Mouse (Mus musculus) 3T3-L1 (cell line): ENCODE data around the gene Cux1.

Source experiments
- DNase-seq: peaks from one replicate; pipeline ENCODE4 v3.0.0-alpha.2; 2015; ENCODE audit warnings: low read depth, low spot score

Cux1 gene

DNA sequence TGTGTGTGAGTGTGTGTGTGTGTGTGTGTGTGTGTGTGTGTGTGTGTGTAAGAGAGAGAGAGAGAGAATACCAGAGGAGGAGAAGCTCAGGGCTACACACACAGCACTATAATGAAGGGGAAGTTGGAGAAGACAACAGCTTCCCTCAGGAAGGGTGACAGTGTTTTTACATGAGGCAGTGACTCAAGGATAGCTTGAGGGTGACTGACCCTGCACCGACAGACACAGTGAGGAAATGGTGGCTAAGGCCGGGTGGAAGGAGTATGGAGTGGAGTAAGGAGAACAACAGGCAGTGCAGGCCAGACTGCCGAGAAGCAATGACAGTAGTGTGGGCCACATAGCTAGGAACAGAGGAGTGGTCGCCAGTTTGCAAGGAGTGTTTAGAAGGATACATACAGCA lies 137.6 kb downstream of the Cux1 start:
- no peak for DNase-seq

DNA sequence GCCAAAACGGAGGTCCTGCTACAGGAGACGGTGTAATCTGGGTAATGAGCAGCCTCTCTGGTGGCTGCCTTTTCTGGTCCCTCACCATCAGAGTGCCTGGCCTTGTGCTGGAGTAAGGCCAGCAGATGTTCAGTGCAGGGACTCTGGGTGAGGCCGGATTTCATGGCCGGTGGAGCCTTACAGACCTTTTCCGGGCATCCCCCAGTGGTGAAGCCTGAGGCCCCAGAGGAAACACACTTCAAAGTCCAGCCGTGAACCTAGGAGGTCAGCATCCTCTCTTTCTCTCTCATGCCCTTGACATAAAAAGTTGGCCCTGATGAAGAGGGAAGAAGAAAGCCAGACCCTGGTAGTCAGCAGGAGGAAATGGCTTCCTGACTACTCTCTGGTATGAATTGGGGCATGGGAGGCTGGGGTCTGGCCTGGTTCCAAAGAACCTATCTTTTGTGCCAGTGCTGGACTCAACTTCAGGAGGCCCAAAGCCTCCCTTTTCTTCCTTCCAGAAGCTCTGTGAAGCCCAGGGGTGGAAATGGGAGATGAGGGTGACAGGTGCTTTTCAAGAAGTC lies 138.7 kb downstream of the Cux1 start:
- DNase-seq = no peak

DNA sequence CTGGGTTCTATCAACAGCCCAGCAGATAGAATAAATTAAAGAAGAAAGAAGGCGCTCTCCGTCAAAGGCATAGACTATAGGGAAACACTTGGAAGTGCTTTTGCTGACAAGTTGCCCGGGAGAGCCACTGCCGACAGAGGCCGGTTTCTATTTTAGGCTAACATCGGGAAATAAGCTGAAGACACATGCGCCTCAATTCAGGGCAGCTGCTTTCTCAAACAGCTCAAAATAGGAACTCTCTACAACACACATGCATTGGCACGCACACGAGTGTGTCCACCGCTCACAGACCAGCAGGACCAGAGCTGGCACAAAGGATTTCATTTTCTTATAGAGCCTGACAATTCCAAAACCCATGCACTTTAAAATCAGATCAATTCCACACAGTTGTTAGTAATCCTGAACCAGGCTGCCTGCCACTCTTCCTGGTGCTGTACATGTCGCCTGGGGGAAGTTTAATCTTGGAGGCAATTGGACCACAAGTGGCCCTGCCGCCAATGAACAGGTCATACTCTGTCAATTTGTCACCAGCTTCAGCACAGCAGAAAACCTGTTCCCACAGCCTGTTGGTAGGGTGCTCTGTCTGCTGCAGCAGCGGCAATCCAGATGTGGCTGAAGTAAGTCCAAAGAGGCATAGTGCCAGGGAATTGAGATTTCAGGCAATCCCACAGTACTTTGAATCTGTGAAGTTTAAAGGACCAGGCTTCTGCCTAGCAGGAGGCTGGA lies 139.4 kb downstream of the Cux1 start:
- DNase-seq = peak; percentile 70

DNA sequence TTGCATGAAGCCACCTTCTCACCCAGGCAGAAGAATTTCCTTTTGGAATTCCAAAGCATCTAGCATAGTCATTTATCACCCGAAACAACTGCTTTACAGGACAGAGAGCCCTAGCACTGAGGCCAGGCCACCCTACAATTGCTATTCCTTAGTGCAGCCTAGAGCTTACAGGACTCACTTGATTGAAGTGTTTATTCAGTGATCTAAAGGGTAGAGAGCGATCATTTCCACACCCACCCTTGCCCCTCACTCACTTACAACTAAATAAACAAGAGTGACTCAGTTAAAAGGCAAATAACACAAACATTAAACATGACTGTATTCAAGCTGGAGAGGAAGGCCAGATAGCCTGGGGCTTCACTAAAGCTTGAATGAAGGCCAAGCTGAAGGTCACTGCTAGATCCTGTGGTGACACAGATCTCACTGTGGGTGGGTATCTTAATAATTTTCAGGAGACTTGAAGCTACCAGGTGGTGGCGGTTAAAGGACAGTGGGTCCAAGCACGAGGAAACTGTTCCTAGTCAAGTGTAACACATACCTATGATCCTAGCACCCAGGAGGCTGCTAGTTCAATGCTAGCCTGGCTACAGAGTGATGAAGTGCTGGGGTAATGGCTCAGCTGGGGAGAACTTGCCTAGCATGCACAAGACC lies 140.0 kb downstream of the Cux1 start:
- peak; percentile 54 for DNase-seq

DNA sequence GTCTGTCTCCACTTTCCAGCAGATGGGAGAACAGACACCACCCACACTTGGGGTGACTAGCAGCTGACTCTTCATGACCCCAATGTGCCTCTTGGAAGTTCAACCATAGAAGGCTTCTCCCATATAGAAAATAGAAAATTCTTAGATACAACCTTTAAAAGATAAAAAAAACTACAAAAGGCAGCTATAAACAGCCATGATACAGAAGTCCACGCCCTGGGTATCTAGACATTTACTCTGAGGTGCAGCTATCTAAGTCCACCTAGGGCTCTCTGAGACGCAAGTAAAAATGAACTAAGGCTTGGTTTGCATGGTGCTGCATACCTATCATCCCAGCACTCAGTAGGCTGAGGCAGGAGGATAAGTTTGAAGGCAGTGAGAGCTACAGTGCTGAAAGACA lies 144.3 kb downstream of the Cux1 start:
- no peak for DNase-seq

DNA sequence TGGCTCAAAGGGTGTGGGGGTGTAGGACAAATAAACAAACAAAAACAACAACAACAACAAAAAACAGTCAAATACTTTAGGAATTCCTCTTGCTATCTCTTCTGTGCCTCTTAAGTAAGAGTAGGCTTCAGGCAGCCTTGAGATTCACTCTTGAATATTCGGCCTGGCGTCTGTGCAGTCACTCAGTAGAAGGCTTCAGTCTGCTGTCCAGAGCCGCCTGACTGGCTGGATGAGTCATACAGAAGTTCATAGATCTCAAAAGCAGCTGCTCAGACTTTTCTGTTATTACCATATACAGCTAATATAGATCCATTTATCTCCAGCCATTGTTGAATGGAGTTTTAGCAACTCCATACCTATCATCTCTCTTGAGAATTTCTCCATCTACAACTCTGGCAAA lies 145.4 kb downstream of the Cux1 start:
- peak; percentile 58 for DNase-seq

DNA sequence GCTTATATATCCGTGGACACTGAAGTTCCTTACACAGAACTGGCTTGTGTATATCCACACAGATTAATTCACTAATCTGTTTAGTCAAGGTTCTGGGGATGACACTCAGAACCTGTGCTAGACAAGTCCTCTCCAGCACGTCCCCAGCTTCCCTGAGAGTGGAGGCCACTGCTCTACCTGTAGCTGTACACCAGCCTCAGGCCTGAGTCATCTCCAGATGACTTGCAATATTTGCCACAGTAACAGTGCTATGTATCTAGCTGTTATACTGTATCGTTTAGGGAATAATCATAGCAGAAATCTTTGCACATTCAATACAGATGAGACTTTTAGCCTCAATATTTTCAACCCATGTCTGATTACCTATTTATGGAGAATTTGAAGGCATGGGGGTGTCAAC lies 146.0 kb downstream of the Cux1 start:
- no peak for DNase-seq

DNA sequence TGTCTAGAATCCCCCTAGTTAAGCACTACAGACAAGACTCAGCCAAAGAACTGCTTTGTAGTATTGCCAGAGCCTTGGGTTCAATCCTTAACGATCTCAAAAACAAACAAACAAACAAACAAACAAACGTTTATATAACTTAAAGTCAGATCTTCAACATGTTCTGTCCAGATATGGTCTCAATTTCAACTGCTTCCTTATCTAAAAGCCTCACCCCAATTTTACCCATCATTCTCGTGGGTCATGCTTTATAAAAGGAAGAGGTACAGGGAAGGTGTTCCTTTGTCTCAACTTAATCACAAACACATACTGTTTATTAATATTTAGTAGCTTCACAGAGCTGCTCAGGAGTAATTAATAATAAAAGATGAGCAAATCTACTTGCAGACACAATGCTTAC lies 146.9 kb downstream of the Cux1 start:
- no peak for DNase-seq

DNA sequence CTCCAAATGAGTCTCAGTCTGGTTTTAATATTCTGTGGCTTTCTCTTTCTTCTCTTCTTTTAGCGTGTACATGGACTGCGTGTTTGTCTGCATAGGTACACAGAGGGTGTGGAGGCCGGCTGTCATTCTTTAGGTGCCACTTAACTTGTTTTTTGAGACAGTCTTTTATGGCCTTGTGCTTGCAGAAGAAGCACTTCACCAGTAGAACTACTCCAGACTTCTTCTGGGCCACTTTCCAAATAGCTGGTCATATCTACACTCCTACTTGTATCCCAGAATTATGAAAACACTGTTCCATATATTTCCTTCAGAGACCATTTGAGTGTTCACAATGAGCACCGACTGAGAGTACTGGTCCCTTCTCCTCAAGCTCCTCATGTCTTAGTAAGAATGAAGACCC lies 149.4 kb downstream of the Cux1 start:
- no peak for DNase-seq

DNA sequence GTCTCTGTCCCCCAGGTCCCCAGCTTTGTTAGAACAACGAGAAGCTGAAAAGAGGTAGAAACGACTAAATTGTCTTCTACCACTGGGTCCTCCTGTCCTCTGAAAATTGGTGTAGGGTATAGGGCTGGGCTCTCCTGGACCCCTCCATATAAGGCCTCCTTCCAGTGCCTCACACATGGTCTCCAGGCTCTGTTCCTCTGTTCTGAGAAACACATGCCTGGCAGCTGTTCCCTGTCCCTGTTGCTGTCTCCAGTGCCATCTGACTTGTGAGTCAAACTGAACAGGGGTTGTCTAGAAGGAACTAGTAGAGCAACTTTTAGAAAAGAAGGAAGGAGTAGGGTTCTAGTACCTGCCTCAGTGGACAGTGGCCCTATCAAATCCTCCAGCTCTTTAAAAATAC lies 152.8 kb downstream of the Cux1 start:
- DNase-seq = no peak

DNA sequence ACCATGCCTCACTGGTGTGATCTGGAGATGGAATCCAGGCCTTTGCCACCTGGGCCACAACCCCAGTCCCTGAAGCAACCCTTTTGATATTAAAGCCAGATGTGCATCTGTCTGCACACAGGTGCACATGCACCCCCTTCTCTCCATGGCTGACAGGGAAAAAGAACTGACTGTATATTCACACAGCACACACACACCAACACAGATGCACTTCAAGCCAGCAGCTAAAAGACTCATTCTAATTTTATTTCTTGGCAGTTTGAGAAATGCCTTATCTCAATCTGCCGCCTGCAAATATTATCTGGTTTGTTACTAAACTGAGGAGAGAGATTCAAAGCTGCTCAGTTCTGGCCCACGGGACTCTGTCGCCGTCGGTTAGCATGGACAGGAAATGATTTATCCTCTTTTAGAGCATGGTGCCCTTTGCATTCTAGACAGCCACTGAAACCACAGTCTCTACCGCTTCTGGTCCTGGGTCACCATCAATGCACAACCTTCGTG lies 156.6 kb downstream of the Cux1 start:
- DNase-seq = no peak

DNA sequence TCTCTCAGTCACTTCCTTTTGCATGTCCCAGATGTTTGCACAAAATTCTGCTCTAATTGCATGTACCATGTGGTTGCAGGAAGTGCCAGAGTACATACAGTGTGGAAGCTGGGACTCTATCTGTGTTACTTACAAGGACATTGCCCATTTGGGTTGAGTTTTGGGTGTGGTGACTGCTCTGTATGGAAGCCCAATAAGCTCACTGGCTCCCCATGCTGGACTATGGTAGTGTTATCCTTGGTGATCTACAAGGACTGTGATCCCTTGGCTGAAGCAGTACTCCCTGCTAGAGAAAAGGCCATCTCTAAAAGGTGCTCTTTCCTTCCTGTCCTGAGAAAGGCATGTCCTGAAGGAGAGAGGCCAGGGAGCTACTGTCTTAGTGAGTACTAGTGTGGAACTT lies 160.9 kb downstream of the Cux1 start:
- no peak for DNase-seq

DNA sequence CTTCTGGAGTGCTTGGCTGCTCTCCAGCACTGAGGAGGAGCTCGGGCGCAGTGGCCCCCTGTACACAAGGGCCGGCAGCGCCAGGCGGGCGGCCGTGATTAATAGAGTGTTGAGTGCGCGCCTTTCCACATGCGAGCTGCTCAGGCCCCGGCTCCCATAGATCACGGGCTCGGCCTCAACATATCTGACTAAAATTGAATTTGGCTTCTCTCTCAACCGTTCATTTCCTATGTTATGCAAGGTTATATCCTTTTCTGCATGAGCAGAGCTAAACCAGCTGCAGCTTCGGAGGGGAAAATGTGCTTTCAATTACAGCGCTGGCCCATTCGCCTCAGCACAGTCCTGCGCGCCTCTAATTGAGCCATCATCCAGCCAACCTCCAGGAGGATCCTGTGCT lies 163.7 kb downstream of the Cux1 start:
- peak; percentile 89 for DNase-seq

DNA sequence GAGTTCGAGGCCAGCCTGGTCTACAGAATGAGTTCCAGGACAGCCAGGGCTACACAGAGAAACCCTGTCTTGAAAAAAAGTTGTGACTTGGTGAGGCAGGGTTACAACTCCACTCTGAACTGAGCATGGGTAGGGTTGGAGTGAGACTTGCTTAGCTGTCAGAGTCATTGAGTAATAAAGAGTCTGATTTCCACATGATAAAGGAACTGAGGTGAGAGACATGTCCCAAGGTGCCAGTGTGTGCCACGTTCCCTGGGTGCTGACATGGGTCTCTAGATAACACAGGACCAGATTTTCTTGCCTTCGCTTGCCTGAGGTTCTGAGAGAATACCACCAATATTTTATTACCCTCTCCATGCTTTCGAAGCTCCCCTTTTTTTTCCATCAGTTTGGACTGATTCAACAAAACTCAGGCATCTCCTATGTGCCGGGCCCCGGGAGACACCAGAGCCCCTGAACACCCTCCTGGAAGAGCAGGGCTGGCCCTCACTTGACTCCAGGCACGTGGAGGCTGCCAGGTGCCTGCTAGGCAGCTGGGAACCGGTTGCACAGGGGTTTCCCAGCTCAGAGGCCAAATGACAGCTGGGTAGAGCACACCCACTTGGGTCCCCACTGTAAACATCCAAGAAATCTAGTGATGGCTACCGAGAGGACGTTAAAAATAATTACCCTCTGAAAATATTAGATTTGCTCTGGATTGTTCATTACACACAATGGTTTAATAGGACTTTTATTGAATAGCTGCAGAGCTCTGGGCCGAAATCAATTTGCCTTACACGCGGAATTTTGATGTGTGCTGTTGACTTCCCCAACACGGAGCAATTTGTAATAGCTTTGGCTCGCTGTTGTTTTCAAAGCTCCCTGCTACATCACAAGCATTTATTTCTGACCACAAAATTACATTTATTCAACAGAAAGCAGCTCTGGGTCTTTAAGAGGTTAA lies 164.4 kb downstream of the Cux1 start:
- DNase-seq = no peak

DNA sequence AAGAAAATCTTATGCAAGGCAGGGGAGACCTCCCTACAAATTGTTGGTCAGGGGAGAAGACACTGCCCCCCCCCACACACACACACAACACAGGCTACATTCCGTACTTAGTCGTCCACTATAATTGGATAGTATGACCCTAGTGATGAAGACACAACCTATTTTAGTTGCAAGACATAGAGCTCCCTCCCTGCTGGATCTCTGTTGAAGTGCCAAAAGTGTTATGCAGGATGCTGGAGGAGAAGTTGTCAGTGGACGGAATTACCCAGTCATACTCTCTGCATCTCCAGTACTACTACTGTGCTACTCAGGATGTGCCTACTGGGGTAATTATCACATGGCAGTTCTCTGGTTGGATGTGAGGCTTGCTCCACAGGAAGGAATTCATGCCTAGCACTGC lies 168.6 kb downstream of the Cux1 start:
- no peak for DNase-seq

DNA sequence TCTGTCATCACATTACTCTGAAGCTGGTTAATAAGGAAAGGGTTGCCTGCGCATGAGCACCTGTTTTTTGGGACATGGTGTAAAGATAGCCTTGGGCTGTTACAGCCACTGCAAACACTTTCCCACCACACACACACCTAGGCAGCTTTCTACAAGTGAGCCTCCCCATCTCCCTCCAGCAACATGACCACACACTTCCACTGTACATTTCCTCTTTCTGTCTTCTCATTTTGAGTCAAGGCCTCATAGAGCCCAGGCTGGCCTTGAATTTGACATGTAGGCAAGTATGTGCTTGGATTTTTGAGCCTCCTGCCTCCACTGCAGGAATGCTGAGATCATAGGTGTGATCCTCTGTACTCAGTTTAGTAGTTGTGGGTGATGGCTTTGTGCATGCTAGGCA lies 170.6 kb downstream of the Cux1 start:
- DNase-seq = no peak

DNA sequence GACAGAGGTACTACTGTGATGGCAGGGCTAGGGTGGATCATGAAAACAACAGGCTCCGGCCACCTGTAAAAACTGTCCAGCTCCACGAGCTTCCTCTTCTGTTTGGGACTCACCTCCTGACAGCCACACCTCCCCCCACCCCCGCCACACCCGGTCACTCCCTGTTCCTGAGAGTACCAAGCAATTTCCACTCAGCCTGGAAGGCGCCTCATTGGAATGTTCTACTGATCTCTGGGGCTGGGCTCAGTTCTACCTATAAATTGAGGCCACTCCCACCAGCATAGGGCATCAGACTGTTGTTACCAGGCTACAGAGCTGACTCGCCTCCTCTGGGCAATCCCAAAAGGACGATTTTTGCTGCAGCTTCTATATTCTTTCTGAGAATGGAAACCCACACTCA lies 171.0 kb downstream of the Cux1 start:
- peak; percentile 56 for DNase-seq

DNA sequence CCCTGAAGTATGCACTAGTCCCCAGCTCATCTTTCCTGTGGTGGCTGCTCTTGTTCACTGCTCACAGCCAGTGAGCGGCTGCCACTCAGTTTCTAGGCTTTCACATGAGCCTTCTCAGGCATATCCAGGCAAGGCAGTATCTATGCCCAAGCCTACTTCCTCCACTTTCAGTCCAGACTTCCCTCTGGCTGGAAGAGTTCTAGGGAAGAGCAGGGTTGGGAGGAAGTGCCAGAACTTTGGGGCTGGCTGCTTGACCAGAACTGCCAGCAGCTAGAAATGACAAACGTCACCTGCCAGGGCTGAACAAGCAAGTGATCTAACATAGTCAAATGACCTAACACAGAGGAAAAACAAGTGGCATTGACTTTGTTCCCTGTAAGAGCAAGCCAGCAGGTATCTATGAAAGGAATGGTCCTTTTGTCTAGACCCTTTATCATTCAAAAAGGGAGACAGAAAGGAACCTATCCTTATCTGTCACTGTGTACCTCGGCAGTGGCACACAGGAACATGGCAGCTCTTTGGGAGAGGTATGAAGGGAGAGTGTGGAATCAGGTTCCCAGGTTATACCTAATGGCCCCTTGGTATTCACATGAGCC lies 171.6 kb downstream of the Cux1 start:
- no peak for DNase-seq

DNA sequence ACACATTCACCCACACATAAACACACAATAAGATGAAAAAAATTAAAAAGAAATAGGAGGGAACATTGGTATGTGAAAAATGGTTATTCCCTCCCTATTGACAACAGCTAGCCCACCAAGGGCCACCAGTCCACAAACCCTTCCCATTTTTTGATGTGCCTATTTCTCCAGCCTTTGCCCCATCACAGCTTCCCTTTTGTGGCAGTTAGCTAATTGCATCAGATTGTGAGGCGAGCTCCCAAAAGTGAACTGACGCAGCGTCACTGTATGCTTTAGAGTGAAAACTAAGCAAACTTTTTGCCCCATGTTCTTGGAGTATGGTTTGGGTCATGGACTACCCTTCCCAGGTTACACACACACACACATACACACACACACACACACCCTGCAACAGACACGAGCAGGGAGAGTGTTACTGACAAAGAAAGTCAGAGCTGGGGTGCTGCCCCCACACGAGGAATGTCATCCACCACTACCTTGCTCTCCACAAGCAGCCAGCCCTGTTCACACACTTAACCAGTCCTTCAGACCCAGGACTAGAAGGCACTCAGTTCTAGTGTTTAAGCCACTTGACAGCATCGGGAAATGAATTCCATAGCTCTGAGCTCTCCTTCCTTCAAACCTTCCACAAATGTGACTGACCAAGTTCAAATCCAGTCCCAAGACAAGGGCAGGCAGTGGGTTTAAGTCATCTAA lies 172.6 kb downstream of the Cux1 start:
- DNase-seq = no peak

DNA sequence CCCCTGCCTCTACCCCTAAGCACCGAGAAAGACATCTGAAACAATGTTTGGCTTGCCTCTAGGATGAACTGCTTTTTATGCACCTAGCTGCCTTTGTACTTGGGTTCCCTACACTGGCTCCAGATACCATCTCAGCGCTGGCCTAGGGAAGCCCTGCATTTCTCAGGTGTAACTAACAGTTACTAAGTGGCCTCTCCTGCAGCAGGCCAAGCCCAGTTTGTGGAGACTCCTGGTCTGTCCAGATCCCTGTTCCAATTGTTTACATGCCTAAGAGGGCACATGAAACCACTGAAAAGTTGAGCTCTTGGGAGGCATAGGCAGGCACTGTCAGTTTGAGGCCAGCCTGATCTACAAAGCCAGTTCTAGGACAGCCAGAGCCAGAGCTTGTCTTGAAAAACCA lies 173.7 kb downstream of the Cux1 start:
- DNase-seq = no peak

DNA sequence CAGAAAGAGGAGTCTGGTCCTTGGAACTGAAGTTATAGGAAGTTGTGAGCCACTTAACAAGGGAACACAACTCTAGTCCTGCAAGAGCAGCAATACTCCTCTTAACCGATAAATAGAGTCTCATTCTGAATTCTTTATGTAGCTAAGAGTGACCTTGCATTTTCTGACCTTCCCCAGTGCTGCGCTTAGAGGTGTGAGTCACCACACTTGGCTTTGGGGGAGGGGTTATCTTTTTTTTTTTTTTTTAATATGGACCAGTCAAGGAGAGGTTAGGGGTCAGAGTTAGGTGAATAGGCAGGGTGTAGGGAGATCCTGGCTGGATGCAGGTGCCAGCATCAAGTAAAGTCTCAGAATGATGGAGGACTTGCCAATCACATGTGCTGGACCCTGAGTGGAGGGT lies 180.5 kb downstream of the Cux1 start:
- DNase-seq = no peak
